Mouse (Mus musculus) embryo, embryonic 10.5 days (tissue): ENCODE results near the gene Fbxw8.
A peak's percentile ranks its signal among the peaks of the same experiment; 100 is the strongest.

ENCODE experiments used
- DNase-seq: peaks from one replicate; pipeline ENCODE4 v3.0.0-alpha.2; 2015; ENCODE audit warnings: low spot score

Gene Fbxw8

GRCm38 (mm10) chr5:118154839-118155564 is at the start of gene Fbxw8:
Gene Fbxw8 (minus strand): TSS chr5:118155464.
- peak; percentile 94 for DNase-seq

GRCm38 (mm10) chr5:118204675-118205440 is 49.6 kb upstream of the Fbxw8 start:
- peak; percentile 36 for DNase-seq

GRCm38 (mm10) chr5:118199670-118200069 is 44.4 kb upstream of the Fbxw8 start:
- no peak for DNase-seq

GRCm38 (mm10) chr5:118197421-118197820 is 42.2 kb upstream of the Fbxw8 start:
- no peak for DNase-seq

- DNase-seq = no peak
Measured at GRCm38 (mm10) chr5:118192221-118192620, 37.0 kb upstream of the Fbxw8 start.

- no peak for DNase-seq
Measured at GRCm38 (mm10) chr5:118190491-118190890, 35.2 kb upstream of the Fbxw8 start.

GRCm38 (mm10) chr5:118188356-118188755 is 33.1 kb upstream of the Fbxw8 start:
- peak; percentile 58 for DNase-seq

- no peak for DNase-seq
Measured at GRCm38 (mm10) chr5:118186903-118187633, 31.8 kb upstream of the Fbxw8 start.

GRCm38 (mm10) chr5:118177640-118178039 is 22.4 kb upstream of the Fbxw8 start:
- no peak for DNase-seq

GRCm38 (mm10) chr5:118175137-118175536 is 19.9 kb upstream of the Fbxw8 start:
- no peak for DNase-seq

GRCm38 (mm10) chr5:118174310-118175009 is 19.2 kb upstream of the Fbxw8 start:
- peak; percentile 69 for DNase-seq

GRCm38 (mm10) chr5:118172078-118172723 is 16.9 kb upstream of the Fbxw8 start:
- DNase-seq = no peak

- DNase-seq = no peak
Measured at GRCm38 (mm10) chr5:118171665-118172064, 16.4 kb upstream of the Fbxw8 start.

GRCm38 (mm10) chr5:118170888-118171529 is 15.7 kb upstream of the Fbxw8 start:
- peak; percentile 59 for DNase-seq

GRCm38 (mm10) chr5:118169222-118170221 is 14.3 kb upstream of the Fbxw8 start:
- DNase-seq = peak; percentile 43

- DNase-seq = no peak
Measured at GRCm38 (mm10) chr5:118167561-118167995, 12.3 kb upstream of the Fbxw8 start.

- no peak for DNase-seq
Measured at GRCm38 (mm10) chr5:118165462-118165861, 10.2 kb upstream of the Fbxw8 start.

- no peak for DNase-seq
Measured at GRCm38 (mm10) chr5:118164581-118164980, 9.3 kb upstream of the Fbxw8 start, which contains the start of gene Hrk. Gene Hrk (plus strand): TSS chr5:118164648.

- DNase-seq = no peak
Measured at GRCm38 (mm10) chr5:118160691-118161090, 5.4 kb upstream of the Fbxw8 start.

- DNase-seq = peak; percentile 27
Measured at GRCm38 (mm10) chr5:118156976-118157375, 1.7 kb upstream of the Fbxw8 start.
